In genomic region chr8:112653276-112653675, GRCm38 (mm10) we compare ENCODE assay signal across 13 mouse cellular contexts.
"Had no signal": no experiment of that assay in that cellular context is flagged by ENCODE, and none has a peak within 500 bp of the region (broad histone marks: within the 10 kb centered on the region; RNA-seq: fewer than 3 reads in every experiment).

No protein-coding gene starts in this region.

- H3K27me3 ChIP-seq: limb, embryonic 12.5 days; liver, embryonic 13.5 days; lung, embryonic 15.5 days; midbrain, embryonic 12.5 days; neural tube, embryonic 15.5 days had no signal

- H3K36me3 ChIP-seq: limb, embryonic 12.5 days; liver, embryonic 13.5 days; lung, embryonic 15.5 days; midbrain, embryonic 12.5 days; neural tube, embryonic 15.5 days had no signal

- H3K4me3 ChIP-seq: limb, embryonic 12.5 days; liver, embryonic 13.5 days; lung, embryonic 15.5 days; midbrain, embryonic 12.5 days; myocyte; neural tube, embryonic 15.5 days had no signal

- DNase-seq: kidney, postnatal 10 days; kidney, postnatal 4 days; liver; liver, embryonic 13.5 days; liver, postnatal 0 days; lung, postnatal 14 days; thymus, adult 18-20 months; thymus, postnatal 14 days had no signal

- H3K9me3 ChIP-seq: limb, embryonic 12.5 days; liver, embryonic 13.5 days; lung, embryonic 15.5 days; midbrain, embryonic 12.5 days; neural tube, embryonic 15.5 days had no signal

- H3K4me1 ChIP-seq: limb, embryonic 12.5 days; liver, embryonic 13.5 days; lung, embryonic 15.5 days; midbrain, embryonic 12.5 days; neural tube, embryonic 15.5 days had no signal

- ATAC-seq: liver, postnatal 0 days had no signal

- H3K27ac ChIP-seq: limb, embryonic 12.5 days; liver, embryonic 13.5 days; lung, embryonic 15.5 days; midbrain, embryonic 12.5 days; neural tube, embryonic 15.5 days had no signal

- H3K9ac ChIP-seq: limb, embryonic 12.5 days; liver, embryonic 13.5 days; liver, postnatal 0 days; lung, embryonic 15.5 days; midbrain, embryonic 12.5 days; neural tube, embryonic 15.5 days had no signal

- H3K4me2 ChIP-seq: limb, embryonic 12.5 days; liver, embryonic 13.5 days; lung, embryonic 15.5 days; midbrain, embryonic 12.5 days; neural tube, embryonic 15.5 days had no signal
